Comparison of ENCODE assay signal across 18 mouse cellular contexts in the genomic region with DNA sequence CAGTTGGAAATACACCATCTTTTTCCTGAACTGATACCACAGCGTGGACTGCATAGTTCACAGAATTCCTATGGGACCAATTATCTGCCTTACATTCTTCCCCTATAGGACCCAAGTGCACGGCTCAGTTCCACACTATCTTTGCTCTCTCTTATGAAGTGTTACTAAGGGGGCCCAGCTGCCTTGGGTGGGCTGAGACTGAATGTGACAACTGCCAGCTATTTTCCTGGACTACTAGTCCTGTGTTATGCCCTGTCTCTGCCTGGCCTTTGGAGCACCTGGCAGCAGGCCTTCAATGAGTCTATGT.
DNase-seq lines count a peak whose midpoint lies in the region; ATAC-seq and TF ChIP-seq lines count a peak whose summit lies in the region.
"Had no signal": no experiment of that assay in that cellular context is flagged by ENCODE, and none has a peak within 500 bp of the region (broad histone marks: within the 10 kb centered on the region; RNA-seq: fewer than 3 reads in every experiment).

No protein-coding gene starts in this region.

- no peak overlapping the region for H3K9ac ChIP-seq in forebrain, embryonic 12.5 days
- no peak overlapping the region for H3K9ac ChIP-seq in forebrain, postnatal 0 days
- H3K9ac ChIP-seq in heart, embryonic 16.5 days (ENCODE audit: low read length) = no peak overlapping the region
- H3K9ac ChIP-seq in lung, embryonic 16.5 days (ENCODE audit: low read length) = no peak overlapping the region
- H3K9ac ChIP-seq in embryonic facial prominence, embryonic 13.5 days = no peak overlapping the region
- H3K9ac ChIP-seq in hindbrain, embryonic 13.5 days = no peak overlapping the region
- H3K9ac ChIP-seq: forebrain, embryonic 15.5 days; limb, embryonic 12.5 days had no signal

- no peak overlapping the region for H3K4me2 ChIP-seq in forebrain, embryonic 12.5 days
- no peak overlapping the region for H3K4me2 ChIP-seq in forebrain, postnatal 0 days (ENCODE audit: low read depth)
- H3K4me2 ChIP-seq in heart, embryonic 16.5 days (ENCODE audit: low read depth, low read length) = no peak overlapping the region
- H3K4me2 ChIP-seq in lung, embryonic 16.5 days (ENCODE audit: low read depth, low read length) = no peak overlapping the region
- H3K4me2 ChIP-seq in embryonic facial prominence, embryonic 13.5 days = no peak overlapping the region
- no peak overlapping the region for H3K4me2 ChIP-seq in hindbrain, embryonic 13.5 days
- H3K4me2 ChIP-seq: forebrain, embryonic 15.5 days; limb, embryonic 12.5 days had no signal

- H3K4me1 ChIP-seq in forebrain, embryonic 12.5 days = peaks cover 20% of the 10 kb centered on the region
- H3K4me1 ChIP-seq in forebrain, postnatal 0 days (ENCODE audit: insufficient read depth) = peaks cover 7% of the 10 kb centered on the region; the same call in 1 of the 2 replicates
- H3K4me1 ChIP-seq in heart, embryonic 16.5 days (ENCODE audit: control insufficient read depth, insufficient read depth, low read length) = peaks cover 56% of the 10 kb centered on the region
- H3K4me1 ChIP-seq in lung, embryonic 16.5 days (replicated peaks; ENCODE audit: control insufficient read depth, insufficient read depth, low read length) = peaks cover 20% of the 10 kb centered on the region
- peaks cover 7% of the 10 kb centered on the region for H3K4me1 ChIP-seq in lung, adult 2 months (ENCODE audit: control insufficient read depth, insufficient read depth, low read length)
- H3K4me1 ChIP-seq in embryonic facial prominence, embryonic 13.5 days = peaks cover 52% of the 10 kb centered on the region
- peaks cover 36% of the 10 kb centered on the region for H3K4me1 ChIP-seq in hindbrain, embryonic 13.5 days (replicated peaks)

- no peak for DNase-seq in forebrain, postnatal 0 days
- no peak for DNase-seq in heart, postnatal 10 days
- no peak for DNase-seq in lung, adult 2 months
- DNase-seq: adrenal gland, adult 8-10 months; cerebellum, adult 9-11 months; gastrocnemius, postnatal 25 days; kidney, adult 18-20 months; retina, postnatal 1 day had no signal

- TF ChIP-seq CTCF in forebrain, postnatal 0 days (IDR thresholded peaks at IDR 0.05; ENCODE audit: low read depth) = no peak
- TF ChIP-seq CTCF in lung, adult 2 months (IDR thresholded peaks at IDR 0.05; ENCODE audit: insufficient read depth, low read length) = no peak

- H3K27me3 ChIP-seq in forebrain, embryonic 12.5 days = no peaks in the 10 kb centered on the region
- H3K27me3 ChIP-seq in forebrain, postnatal 0 days (ENCODE audit: insufficient read depth, low read length) = no peaks in the 10 kb centered on the region
- H3K27me3 ChIP-seq in heart, embryonic 16.5 days (ENCODE audit: control insufficient read depth, insufficient read depth, low read length) = no peaks in the 10 kb centered on the region
- H3K27me3 ChIP-seq in lung, embryonic 16.5 days (ENCODE audit: control insufficient read depth, insufficient read depth, low read depth, low read length) = no peaks in the 10 kb centered on the region
- no peaks in the 10 kb centered on the region for H3K27me3 ChIP-seq in embryonic facial prominence, embryonic 13.5 days
- no peaks in the 10 kb centered on the region for H3K27me3 ChIP-seq in hindbrain, embryonic 13.5 days
- H3K27me3 ChIP-seq: forebrain, embryonic 15.5 days; limb, embryonic 12.5 days; Patski had no signal

- H3K27ac ChIP-seq in forebrain, embryonic 12.5 days = 0 out of 2 replicates have a peak overlapping the region, but pooled peaks have one; percentile 8
- H3K27ac ChIP-seq in forebrain, postnatal 0 days (ENCODE audit: low read depth, low read length) = no peak overlapping the region
- peak overlapping the region; percentile 58; the same call in 1 of the 2 replicates for H3K27ac ChIP-seq in heart, embryonic 16.5 days (ENCODE audit: low read length)
- peak overlapping the region; percentile 53; the same call in 1 of the 2 replicates for H3K27ac ChIP-seq in lung, embryonic 16.5 days (ENCODE audit: low read length)
- H3K27ac ChIP-seq in embryonic facial prominence, embryonic 13.5 days = peak overlapping the region; percentile 48; the same call in 1 of the 2 replicates
- H3K27ac ChIP-seq in hindbrain, embryonic 13.5 days = no peak overlapping the region
- H3K27ac ChIP-seq: forebrain, embryonic 15.5 days; kidney, postnatal 0 days; limb, embryonic 12.5 days had no signal

- no peaks in the 10 kb centered on the region for H3K9me3 ChIP-seq in forebrain, embryonic 12.5 days
- no peaks in the 10 kb centered on the region for H3K9me3 ChIP-seq in forebrain, postnatal 0 days (ENCODE audit: low read length)
- no peaks in the 10 kb centered on the region for H3K9me3 ChIP-seq in heart, embryonic 16.5 days (replicated peaks; ENCODE audit: control insufficient read depth, low read length)
- H3K9me3 ChIP-seq in lung, embryonic 16.5 days (ENCODE audit: control insufficient read depth, low read length) = no peaks in the 10 kb centered on the region
- H3K9me3 ChIP-seq in embryonic facial prominence, embryonic 13.5 days = no peaks in the 10 kb centered on the region
- H3K9me3 ChIP-seq in hindbrain, embryonic 13.5 days = no peaks in the 10 kb centered on the region
- H3K9me3 ChIP-seq: forebrain, embryonic 15.5 days; limb, embryonic 12.5 days had no signal

- no peak for ATAC-seq in forebrain, embryonic 12.5 days (ENCODE audit: low FRiP score)
- no peak for ATAC-seq in forebrain, postnatal 0 days
- 0 out of 2 replicates have a peak, but pooled peaks have one; percentile 18 for ATAC-seq in heart, embryonic 16.5 days (replicated peaks; ENCODE audit: extremely low read depth, insufficient read depth, low FRiP score)
- ATAC-seq in lung, embryonic 16.5 days (ENCODE audit: low read depth) = peak; percentile 86
- ATAC-seq in embryonic facial prominence, embryonic 13.5 days (ENCODE audit: insufficient number of reproducible peaks, insufficient read depth, low FRiP score, low TSS enrichment, low read depth) = 0 out of 2 replicates have a peak, but pooled peaks have one; percentile 26
- ATAC-seq in hindbrain, embryonic 13.5 days (ENCODE audit: low FRiP score) = no peak
- ATAC-seq: CD4-positive, CD25-positive, alpha-beta regulatory T cell, adult 4 months; forebrain, embryonic 15.5 days; Patski had no signal

- intact Hi-C loops in heart, postnatal 10 days (cut with DNase I) = no loop called here

- H3K4me3 ChIP-seq in forebrain, embryonic 12.5 days (replicated peaks) = no peak overlapping the region
- no peak overlapping the region for H3K4me3 ChIP-seq in forebrain, postnatal 0 days (ENCODE audit: low read depth, low read length)
- no peak overlapping the region for H3K4me3 ChIP-seq in heart, embryonic 16.5 days (ENCODE audit: low read length)
- no peak overlapping the region for H3K4me3 ChIP-seq in lung, embryonic 16.5 days (ENCODE audit: low read length)
- no peak overlapping the region for H3K4me3 ChIP-seq in lung, adult 2 months (replicated peaks; ENCODE audit: extremely low read depth, low read depth, low read length)
- no peak overlapping the region for H3K4me3 ChIP-seq in embryonic facial prominence, embryonic 13.5 days
- H3K4me3 ChIP-seq in hindbrain, embryonic 13.5 days = no peak overlapping the region
- H3K4me3 ChIP-seq: forebrain, embryonic 15.5 days; limb, embryonic 12.5 days had no signal

- TF ChIP-seq POLR2A in lung, adult 2 months (IDR thresholded peaks at IDR 0.05; ENCODE audit: borderline replicate concordance, extremely low read depth, low read depth, low read length) = no peak

- peaks cover 27% of the 10 kb centered on the region for H3K36me3 ChIP-seq in forebrain, embryonic 12.5 days (replicated peaks)
- H3K36me3 ChIP-seq in forebrain, postnatal 0 days (ENCODE audit: insufficient read depth) = peaks cover 7% of the 10 kb centered on the region
- H3K36me3 ChIP-seq in heart, embryonic 16.5 days (ENCODE audit: control insufficient read depth, insufficient read depth) = no peaks in the 10 kb centered on the region
- no peaks in the 10 kb centered on the region for H3K36me3 ChIP-seq in lung, embryonic 16.5 days (ENCODE audit: control insufficient read depth, insufficient read depth, low read length)
- H3K36me3 ChIP-seq in embryonic facial prominence, embryonic 13.5 days = peaks cover 5% of the 10 kb centered on the region; the same call in 1 of the 2 replicates
- H3K36me3 ChIP-seq in hindbrain, embryonic 13.5 days = peaks cover 28% of the 10 kb centered on the region

- 69% methylated on average over 2 of the region's 2 CpGs for WGBS in forebrain, embryonic 12.5 days
- WGBS in forebrain, postnatal 0 days = 73% methylated on average over 2 of the region's 2 CpGs
- 21% methylated on average over 2 of the region's 2 CpGs for WGBS in heart, embryonic 16.5 days
- 43% methylated on average over 2 of the region's 2 CpGs for WGBS in lung, embryonic 16.5 days
- WGBS in lung, adult 2 months = 63% methylated on average over 2 of the region's 2 CpGs
- 31% methylated on average over 2 of the region's 2 CpGs for WGBS in embryonic facial prominence, embryonic 13.5 days
- 58% methylated on average over 2 of the region's 2 CpGs for WGBS in hindbrain, embryonic 13.5 days

Comparison
In these comparisons a context has a peak if more than half of its experiments do, and no peak if none do; other contexts are left out.
1. H3K27ac ChIP-seq: peak in forebrain, embryonic 12.5 days (single experiment), heart, embryonic 16.5 days (single experiment), lung, embryonic 16.5 days (single experiment) and embryonic facial prominence, embryonic 13.5 days (single experiment); none in forebrain, postnatal 0 days (single experiment) and hindbrain, embryonic 13.5 days (single experiment).
2. ATAC-seq: peak in heart, embryonic 16.5 days (single experiment), lung, embryonic 16.5 days (single experiment) and embryonic facial prominence, embryonic 13.5 days (single experiment); none in forebrain, embryonic 12.5 days (single experiment), forebrain, postnatal 0 days (single experiment) and hindbrain, embryonic 13.5 days (single experiment).